Mouse (Mus musculus) activated CD4-positive, CD25-positive, alpha-beta regulatory T cell, adult 4 months (primary cell): Measurements from ENCODE around the gene Prkar2b. TPM values are rescaled to one million over a fixed set of nuclear protein-coding genes. Genes with fewer than 3 reads are reported as not detected.

Experiments used
- ATAC-seq: one replicate; pipeline ENCODE4 v1.8.0; 2017
- polyA plus RNA-seq, 2 experiments: library from polyadenylated mRNA; unstranded; fragments of 100-300 nt; shearing (Covaris generic); gene quantifications; one replicate each; pipeline ENCODE4 v1.2.1; 2017

Gene Prkar2b
- polyA plus RNA-seq, 2 experiments from 2014 or later: 0.68 to 1.2 TPM

DNA sequence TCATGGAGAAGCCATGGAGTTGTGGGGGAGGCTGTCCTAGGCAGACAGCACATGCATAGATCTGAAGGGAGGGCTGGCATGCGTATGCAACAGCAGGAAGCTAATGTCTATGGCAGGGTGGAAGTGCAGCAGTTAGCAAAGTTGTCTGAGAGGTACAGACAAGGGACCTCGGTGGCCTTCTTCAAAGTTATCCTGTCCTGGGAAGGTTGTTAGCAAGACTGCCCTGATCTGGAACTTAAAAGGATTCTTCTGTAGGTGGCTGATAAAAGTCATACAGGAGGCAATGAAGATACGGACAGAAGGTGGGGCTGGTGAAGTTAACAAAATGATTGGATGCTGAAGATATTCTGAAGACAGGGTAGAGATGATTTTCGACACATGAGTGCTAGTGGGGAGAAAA, 94.7 kb downstream of the Prkar2b start:
- no peak for ATAC-seq

DNA sequence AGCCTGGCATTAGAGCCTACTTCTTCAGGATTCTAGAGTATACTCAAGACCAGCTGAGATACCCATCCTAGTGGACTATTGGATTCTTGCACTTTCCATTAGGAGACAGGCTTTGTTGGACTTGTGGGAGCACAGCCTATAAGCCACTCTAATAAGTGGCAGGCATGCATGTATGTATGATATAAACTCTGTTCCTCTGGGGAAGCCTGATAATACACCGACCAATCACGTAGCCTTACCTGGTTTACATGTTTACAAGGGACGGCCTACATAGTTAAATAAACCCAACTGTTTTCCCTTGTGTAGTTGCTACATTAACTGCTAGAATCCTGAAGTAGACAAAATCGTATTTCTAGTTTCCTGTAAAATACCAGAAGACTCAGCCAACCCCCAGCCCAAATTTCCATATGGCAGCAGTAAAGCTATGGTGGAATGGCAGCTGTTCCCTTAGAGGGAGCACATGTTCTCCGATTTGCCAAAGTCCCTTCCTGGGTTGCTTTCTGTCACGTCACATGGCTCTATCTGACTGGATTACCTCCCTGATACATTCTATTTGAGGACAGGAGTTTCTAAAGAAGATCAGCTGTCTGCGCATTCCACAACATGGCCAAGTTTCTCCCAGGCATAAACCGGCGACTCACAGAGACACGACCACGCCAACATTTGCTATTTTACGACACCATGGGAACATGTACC, 95.4 kb downstream of the Prkar2b start:
- no peak for ATAC-seq

DNA sequence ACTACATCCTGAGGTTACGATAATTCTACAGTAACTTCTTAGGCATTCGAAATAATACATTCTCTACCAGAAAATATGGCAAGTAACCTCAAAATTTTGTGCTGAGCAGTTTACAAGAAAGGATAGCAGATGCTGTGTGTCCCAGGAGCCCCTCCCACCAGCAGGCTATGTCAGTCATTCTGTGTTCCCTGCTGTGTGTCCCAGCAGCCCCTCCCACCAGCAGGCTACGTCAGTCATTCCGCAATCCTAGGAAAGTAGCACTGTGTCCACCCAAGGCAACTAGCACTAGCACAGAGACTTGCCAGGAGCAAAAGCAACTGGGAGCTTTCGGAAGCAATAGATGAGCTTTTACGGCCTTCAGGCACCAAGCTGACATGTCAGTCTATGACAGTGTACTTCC, 97.0 kb downstream of the Prkar2b start:
- ATAC-seq: no peak

DNA sequence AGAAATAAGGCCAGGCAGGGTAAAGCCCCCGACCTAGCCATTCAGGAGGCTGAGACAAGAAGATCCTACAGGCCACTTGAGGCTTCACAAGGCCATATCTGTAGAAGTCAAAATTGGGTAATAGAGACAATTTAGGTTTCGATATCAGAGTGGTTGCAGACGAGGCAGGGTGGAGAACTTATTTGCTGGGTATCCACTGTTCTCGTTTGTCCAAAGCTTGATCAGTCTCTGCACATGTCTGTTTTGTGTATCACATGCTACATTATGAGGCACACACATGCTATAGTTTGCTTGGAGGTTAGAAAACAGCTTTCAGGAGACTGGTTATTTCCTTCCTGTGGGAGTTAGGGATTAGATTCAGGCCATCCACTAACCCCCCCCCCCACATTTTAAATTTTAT, 105.3 kb downstream of the Prkar2b start:
- ATAC-seq: no peak

DNA sequence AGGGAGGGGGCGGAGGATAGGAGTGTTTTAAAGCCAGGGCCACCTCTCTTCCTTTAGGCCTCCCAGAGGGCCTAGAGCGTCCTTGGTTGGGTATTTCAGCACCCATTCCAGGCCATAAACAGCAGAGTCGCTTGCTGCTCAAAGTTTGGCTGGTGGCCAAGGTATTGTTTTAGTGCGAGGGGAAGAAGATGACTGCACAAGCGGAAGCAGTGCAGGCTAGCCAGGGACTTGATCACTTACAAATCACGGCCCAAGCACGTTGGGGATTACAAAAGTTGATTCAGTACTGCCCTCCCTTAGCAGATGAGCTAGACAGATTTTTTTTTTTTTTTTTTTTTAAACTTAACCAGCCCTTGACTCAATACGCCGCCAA, 110.5 kb downstream of the Prkar2b start:
- no peak for ATAC-seq

DNA sequence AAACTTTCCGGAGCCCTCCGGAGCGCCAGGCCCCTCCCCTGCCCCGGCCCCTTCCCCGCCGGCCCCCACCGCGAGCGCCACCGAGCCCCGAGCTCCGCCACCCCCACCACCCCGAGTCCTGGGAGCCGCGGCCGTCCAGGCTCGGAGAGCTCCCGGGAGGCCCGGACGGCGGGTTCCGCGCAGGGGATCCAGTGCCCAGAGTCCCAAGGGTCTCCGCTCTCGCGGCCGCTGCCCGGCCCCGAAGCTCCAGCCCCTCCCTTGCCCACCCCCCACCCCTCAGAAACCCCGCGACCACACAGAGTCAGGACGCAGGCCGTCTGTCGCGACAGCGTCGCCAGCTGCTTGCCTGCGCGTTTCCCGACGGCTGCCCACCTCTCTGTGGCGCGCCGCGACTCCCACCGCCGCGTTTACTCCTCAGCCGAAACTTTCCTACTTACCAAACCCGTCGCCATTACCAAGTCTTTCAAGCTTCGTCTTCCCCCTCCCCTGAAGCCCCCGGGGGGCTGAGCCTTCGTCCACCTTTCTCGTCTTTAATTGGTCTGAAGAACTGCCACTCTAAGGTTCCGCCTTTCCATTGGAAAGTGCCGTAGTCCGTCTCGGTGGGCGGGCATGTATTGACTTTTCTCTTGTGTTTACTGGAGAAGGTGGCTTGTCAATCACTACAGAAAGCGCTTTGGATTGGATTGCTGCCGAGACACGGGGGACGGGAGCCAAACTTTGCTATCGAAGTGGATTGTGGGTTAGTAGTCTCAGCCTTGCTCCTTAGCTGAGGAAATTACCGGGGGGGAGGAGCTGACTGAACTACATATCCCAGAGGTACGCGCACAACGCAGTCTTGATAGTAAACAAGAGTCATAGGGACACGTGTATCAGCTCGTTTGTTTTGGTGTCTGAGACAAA, 111.1 kb downstream of the Prkar2b start, which contains the start of gene Hbp1:
Gene Hbp1, minus strand, starts transcription at position 777 of the 900 bp plus-strand sequence.
- ATAC-seq: peak; percentile 87

DNA sequence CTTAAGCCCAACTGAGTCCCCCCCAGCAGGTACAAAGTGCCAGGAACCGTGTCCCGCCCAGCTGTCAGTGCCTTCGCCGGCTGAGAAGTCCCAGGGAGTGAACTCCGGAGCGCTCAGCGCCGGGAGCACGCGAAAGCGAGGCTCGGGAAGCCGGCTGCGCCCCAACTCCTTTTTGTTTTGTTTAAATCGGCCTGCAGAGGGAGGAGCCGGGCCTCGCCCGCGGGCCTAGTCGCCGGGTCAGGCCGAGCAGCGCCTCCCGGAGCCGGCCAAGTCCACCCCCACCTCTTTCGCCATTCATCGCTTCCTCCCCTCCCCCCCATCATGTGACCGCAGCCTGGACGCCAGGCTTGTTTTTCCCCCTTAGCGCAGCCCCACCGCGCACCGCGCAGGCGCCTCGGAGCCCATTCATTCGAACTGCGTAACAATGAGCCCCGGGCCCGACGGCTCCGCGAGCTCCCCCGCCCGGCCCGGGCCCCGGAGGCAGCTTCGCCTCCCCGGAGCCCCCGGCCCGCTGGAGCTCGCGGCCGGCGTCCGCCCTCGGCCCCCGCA, 111.8 kb downstream of the Prkar2b start:
- ATAC-seq: peak; percentile 4

DNA sequence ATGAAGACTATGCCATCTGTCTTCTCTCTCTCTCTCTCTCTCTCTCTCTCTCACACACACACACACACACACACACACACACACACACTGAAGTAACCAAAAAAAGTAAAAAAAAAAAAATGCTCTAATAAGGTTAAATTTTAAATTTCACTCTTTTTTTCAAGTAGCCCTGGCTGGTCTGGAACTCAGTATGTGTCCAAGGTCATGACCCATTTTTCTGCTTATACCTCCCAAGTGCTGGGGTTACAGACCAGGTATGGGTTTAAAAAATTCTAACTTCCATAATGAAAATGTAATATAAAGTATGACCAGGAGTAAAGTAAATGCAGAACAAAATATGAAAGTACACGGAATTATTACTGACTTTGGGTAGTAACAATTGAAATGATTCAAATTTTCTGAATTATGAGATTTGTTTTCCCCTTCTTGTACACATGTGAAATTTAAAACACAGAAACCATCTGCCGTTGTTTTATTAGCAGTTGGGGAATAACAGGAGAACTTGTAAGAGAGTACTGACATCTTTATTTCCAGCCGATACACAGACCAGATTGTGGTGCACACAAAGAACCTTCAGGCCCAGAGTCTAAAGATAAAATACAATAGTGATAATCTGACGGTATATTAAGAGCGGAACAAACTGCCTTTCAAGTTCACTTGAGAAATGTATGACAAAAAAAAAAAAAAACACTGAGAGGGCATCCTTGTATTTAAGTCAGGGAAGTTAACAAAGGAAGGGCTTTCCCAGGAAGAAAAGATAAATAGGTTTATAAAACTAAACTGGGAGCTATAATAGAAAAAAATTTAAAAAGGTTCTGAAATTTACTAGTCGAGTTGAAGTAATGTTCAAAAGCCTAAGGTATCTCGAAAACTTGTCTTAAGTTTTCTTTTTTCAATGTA, 112.7 kb downstream of the Prkar2b start:
- ATAC-seq: no peak

DNA sequence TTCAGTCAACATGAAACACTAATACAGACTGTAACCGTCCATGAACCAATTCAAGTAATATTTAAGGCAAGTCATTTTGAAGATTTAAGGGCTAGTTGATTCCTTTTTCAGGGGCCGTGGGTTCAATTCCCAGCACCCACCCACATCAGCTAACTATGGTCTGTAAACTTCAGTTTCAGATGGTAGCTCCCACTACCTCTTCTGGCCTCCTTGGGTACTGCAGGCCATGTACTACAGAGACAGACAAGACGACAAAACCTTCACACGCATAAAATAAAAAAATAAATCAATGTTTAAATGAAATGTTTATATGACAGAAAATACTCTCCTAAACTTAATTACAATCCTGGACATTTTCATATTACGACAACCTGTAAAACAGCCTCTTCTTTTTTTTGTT, 113.6 kb downstream of the Prkar2b start:
- no peak for ATAC-seq

DNA sequence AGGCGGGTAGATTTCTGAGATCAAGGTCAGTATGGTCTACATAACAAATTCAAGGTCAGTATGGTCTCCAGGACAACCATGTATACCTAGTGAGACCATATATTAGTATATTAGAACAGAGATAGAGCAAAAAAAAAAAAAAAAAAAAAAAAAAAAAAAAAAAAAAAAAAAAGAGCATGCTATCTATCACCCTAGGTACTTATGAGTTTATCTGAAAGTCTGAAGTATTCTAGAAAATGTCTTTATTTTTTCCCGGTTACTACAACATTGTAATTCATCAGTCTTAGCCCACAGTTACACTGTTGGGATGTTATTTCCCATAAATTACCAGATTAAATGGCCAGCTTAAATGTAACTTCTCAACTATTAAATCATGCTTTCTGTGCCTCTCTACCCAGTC, 116.7 kb downstream of the Prkar2b start:
- no peak for ATAC-seq

DNA sequence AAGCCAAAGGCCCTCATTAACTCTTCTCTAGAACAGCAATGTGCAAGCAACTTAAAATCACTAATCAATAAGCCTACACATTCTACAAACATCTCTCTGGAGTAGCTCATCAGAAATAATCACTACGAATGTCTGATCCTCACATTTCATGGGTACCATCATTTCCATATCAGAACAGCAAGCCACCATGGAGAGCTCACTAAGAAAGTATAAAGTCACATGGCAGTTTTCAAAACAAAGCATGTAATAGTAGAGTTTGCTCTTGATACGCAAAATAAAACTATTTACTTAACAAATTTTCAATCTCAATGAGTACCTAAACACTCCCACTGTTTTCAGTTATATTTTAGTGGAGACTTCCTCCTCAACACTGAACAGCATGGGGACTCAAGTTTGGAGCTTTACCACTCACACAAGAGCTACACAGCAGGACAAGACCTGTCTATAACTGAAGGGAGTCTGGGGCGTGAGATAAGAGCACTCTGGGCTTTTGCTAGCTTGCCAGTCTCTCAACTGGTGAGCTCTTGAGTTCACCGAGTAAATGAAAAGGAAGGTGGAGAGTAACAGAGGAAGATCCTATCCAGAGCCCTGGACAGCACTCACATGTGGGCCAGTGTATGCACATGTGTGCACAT, 118.0 kb downstream of the Prkar2b start:
- ATAC-seq: no peak

DNA sequence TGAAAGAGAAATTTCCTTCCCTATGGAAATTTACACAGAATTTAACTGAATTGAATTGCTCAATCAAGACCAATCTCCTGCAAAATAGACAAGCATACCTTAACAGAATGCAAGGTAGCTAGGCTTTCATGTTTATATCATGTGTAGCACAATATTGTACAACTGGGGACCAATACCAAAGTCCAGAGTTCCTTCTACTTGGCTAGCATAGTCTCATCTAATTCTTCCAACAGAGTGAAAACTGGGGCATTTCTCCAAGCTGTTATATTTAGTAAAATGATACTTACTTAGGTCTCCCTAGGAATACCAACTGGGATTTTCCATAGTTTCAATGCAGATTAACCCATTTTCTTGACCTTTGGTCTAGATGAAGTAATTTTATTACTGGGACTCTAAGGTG, 122.1 kb downstream of the Prkar2b start:
- ATAC-seq: no peak

DNA sequence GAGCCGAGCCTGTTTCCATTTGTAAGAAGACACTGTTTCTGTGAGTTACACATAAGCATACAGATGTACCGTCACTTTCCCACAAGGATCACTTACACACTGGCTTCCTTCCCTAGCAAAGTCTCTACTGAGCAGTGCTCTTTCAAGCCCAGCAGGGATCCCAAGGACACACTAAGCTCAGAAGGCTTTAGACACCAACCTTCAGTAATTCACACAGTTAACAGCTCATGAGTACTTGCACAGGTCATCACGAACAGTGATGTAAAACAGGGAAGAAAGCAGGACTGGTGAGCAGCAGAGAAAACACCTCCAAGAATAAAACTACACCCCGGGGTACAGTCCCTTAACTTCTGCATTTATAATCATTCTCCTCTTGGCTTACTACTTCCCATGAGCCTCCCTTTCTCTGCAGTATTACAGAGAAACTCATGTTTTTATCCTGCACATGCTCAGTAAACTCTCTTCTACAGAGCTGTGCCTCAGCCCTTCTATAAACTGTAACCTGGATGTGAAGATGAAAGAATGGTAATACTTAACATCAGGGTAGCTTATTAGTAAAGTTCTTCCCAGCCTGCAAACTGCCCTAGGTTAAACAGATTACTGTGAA, 122.6 kb downstream of the Prkar2b start:
- ATAC-seq: no peak

DNA sequence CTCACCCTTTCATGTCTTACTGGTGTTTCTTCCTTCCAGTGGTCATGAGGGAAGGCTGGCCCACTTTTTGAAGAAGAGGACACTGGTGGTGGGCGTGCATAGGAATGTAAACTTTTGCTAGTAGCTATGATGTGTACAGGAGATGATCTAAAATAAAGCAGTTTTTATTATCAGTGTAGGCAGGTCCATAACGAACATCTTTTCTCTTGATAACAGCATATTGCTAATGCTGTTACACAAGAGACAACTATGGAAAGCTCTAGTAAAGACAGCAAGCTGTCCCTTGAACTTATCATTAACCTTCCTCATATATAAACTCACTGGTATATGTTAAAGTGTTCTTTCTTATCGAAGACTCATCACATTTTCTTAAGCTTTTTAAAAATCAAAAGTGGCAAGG, 123.5 kb downstream of the Prkar2b start:
- no peak for ATAC-seq

DNA sequence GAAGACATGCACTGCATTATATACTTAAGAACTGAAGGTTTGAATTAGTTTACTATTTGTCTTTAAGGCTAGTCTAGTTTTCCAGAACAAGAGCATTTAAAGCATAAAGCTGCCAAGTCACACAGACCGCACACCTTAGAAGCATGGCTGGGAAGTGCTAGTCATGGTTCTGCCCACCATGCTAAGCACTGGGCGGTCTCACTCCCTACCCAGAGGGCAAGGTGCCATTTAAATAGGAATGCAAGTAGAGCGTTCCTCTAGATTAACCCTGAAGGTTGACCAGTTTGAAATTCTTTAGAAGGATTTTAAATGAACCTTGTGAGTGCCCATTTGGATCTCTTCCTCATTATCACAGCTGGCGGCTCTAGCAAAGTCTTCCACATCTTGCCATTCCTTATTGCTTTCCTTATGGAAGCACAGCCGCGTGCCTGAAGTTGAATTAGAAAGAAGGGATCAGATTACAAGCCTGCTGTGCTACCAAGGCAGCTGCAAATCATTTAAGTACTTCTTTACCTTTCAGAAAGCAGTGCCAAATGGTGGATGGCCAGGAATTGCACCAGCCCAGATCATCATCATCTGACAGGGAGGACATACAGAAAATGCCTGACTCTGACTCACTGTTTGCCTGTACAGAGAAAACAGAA, 124.3 kb downstream of the Prkar2b start:
- ATAC-seq: no peak

DNA sequence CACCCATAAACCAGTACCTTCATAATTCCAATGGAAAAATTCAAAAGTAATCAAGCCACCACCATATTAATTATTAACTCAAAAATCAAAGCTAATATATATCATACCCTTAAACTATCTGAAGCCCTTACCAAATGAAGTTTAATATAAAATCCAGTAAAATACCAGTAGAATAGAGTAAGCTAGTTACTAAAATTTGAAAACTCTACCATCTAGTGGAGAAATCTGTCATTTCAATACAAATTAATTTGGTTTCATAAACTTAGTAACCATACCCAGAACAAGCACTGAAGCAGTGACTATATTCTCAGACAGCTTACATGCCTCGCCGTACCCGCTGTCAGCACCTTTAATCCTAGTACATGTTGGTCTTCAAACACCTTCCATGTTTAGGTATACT, 129.3 kb downstream of the Prkar2b start:
- no peak for ATAC-seq

DNA sequence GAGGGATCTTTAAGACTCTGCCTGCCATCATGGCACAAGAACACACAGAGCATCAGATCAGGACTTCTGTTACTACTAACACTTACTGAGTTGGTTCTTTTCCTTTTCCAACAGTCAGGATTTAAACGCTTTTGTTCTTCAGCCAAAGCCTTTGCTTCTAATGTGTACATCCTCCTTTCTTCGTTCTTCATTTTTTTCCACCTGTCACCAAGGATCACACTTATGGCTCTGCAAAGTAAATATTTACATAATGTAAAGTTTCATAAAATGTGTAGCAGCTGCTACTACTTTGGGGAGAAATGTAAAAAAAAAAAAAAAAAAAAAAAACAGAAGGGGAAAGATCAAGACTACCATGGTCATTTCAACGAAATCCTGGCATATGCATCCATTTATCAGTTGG, 132.6 kb downstream of the Prkar2b start:
- ATAC-seq: no peak

DNA sequence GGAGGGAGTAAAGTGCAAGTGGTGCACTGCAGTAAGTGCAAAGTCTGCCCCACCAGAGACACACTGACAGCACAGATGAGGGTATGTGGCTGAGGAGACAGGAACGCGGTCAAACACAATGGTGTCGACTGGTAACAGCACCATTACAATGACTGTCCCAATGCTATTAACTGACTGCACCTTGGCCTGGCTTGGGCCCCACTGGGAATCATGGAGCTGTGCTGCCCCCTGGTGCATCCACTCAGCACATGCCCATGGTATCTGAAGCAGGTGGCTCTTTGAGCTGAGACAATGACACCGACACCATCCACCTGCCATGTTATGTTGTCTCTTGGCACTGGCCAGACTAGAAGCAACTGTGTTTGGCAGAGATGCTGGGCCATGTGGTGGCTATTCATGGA, 134.4 kb downstream of the Prkar2b start:
- ATAC-seq: no peak

DNA sequence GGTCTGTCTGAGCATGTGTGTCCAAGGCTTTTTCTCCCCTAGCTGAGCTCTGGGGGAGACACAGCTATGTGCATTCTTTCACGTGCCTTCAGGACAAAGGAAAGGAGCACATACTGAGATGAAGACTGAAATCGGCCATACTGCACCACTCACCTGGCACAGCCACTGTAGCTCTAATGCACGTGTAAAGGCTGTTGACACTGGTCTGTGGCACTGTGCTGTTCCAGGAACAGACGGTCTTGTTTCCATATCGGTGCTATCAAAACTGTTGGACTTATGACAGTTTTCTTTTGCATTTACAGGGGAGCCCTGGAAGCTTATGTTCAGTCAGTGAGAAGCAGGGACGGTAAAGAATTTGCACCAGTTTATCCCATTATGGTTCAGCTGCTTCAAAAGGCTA, 135.8 kb downstream of the Prkar2b start:
- ATAC-seq: no peak

DNA sequence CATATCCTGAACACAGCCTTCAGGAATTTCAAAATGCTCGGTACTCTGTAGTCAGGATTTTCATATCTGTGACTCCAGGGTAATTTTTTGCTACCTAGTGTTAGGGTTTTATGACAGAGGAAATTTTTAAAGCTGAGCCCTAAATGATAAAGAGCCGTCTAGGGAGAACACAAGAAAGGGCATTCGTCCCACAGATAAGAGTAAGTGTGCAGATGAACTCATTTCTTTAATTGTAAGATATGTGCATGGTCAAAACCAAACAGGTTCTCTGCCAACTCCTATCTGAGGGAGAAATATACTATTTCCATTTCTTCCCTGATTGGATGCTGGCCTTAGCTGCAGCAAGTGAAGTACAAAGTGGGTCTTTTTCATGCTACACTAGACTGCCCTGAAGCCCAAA, 137.0 kb downstream of the Prkar2b start:
- no peak for ATAC-seq
